Mouse (Mus musculus): ENCODE measurements at regions not wholly inside any gene's neighbourhood (a gene's known extent, or its start where the extent isn't known, plus 50 kb on each side); places are given as distances from the start of the nearest gene placed in this dataset.

DNA sequence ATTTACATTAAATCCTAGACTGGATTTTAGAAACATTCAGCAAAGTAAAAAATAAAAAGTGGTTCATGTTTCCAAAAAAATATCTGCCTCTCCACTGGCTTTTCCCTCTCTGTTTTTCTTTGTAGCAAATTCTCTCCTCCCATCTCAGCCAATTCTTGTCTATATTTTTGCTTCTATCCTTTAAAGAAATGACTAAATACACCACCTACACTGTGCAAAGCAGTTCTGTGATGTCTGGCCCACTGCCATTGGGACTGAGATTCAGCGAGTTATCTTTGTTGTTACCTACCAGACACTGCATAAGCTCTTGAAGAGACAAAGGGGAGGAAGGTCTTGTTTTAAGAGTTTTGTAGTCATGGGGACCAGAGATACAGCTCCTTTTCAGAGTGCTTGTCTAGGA, 835.8 kb upstream of the Klhl29 start:
- intact Hi-C loops (cut with DNase I) = no loop called here
- no peak for DNase-seq

GRCm38 (mm10) chr12:6189232-6189631, 813.8 kb upstream of the Klhl29 start:
- intact Hi-C loops (cut with DNase I) = no loop called here
- peak in 1 of 2 experiments; percentile 2 for DNase-seq

GRCm38 (mm10) chr12:6168795-6169194, 793.3 kb upstream of the Klhl29 start:
- no peak for DNase-seq
- intact Hi-C loops (cut with DNase I) = no loop called here

GRCm38 (mm10) chr12:6154287-6154686, 778.8 kb upstream of the Klhl29 start:
- intact Hi-C loops (cut with DNase I) = no loop called here
- no peak for DNase-seq

DNA sequence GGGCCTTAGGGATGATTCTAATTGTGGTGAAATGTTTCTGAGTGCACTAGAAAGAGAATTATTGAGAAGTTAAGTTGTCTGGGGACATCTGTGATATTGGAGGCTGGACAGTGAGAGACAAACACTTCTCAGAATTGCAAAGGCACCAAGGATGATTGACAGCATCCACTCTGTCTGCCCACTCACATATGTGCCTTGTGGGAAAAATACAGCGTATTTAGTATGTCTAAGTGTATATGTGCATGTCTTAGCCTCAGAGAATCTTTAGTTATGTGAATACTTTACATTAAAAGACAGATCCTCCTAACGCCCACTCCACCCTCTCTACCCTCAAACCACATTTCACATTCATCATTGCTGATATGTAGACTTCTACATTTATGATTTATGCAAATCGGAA, 776.0 kb upstream of the Klhl29 start:
- no peak for DNase-seq
- intact Hi-C loops (cut with DNase I) = no loop called here

GRCm38 (mm10) chr12:6132451-6132850, 757.0 kb upstream of the Klhl29 start:
- peak; percentile 5 to 16 for DNase-seq

GRCm38 (mm10) chr12:6119557-6119956, 744.1 kb upstream of the Klhl29 start:
- DNase-seq = no peak
- intact Hi-C loops (cut with DNase I) = no loop called here

More at GRCm38 (mm10) chr12:6132451-6132850, 757.0 kb upstream of the Klhl29 start:
- intact Hi-C loops (cut with DNase I) = no loop called here

GRCm38 (mm10) chr12:6115254-6115653, 739.8 kb upstream of the Klhl29 start:
- DNase-seq = no peak
- intact Hi-C loops (cut with DNase I) = no loop called here

- intact Hi-C loops (cut with DNase I) = no loop called here
- no peak for DNase-seq
These were observed 721.8 kb upstream of the Klhl29 start for GRCm38 (mm10) chr12:6097295-6097694.

DNA sequence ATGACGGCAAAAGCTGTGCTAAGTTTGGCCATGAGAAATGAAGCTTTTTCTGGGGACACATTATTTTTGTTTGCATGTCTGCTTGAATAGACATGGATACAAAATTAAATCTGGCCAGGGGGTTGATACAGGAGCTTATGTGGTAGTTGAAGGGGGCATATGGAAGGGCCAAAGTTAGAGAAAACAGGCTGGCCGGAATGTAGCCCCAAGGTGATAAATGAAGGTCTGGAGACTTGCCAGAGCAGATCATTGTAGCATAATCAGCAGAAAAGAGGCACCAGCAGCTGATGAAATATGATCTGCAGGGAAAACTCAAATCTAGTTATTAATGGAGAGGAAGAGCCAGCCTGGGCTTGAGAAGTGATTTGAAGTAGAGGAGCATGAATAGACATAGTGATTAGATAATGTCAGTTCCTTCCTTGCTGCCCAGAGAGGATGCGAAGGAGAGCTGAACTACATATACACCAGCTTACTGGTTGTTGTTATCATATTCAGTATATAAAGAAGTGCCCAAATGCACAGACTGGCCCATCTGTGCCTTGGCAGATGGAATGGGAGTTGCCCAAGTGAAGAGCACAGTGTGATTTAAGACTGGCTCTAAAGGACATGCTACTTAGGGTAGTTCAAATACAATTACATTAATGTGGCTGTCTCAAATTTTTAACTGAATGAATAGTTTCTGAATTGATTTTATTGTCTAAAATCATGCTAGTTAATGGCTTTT, 712.3 kb upstream of the Klhl29 start:
- intact Hi-C loops (cut with DNase I) = no loop called here

DNA sequence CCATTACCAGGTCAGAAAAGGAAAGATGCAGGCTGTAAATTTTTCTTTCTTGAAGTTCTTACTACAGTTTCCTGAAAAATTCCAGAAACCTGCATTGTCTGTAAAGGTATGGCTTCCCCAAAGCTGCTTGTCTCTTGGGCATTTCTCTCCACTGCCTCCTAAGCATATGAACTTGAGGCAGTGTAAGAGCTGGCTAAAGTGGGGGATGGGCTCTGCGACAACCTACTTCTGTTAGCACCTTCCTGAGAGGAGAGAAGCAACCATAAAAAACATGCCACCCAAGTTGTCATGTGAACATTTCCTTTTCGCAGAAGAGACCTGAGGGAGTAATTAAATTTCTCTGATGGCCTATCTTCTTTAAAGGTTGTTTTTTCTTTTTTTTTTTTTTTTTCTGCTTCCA, 711.6 kb upstream of the Klhl29 start:
- intact Hi-C loops (cut with DNase I) = no loop called here
- no peak for DNase-seq

More for the DNA sequence above, 712.3 kb upstream of the Klhl29 start:
- no peak for DNase-seq

DNA sequence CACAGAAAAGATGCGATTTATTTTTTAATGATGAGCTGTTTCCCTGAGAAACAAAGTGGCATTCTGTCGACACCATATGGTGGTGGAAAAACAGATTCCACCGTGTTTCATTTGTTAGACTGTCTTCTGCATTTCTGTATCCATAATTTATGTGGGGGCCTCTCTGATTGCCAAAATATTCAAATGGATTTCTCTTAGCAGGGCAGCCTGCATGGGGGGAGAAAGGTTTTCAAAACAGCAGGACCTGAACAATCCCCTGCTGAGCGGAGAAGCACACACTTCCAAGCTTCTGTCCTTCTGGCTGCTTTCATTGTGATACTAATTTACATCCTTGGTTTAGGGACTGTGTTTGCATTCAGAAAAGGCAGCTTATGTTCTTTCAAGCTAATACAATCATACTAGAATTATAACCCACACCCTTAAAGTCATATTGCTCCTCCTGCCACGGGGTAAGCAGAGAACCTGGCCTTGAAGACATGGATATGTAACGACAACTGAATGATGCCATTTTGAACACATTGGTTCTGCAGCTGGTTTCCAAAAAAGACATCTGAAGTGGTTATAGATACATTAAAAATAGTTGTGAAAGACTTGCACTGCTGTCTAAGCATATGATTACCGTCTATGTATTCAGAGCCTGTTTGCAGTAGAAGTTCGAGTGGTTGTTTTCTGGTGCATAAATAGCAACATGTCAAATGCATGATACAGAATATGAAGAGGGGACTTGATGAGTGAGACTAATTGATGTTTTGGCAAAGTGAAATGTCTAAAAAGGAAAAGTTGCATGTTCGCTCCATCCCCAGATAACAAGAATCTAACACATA, 671.6 kb upstream of the Klhl29 start:
- DNase-seq = no peak
- intact Hi-C loops (cut with DNase I) = no loop called here

GRCm38 (mm10) chr12:6046110-6046509, 670.6 kb upstream of the Klhl29 start:
- intact Hi-C loops (cut with DNase I) = no loop called here
- no peak for DNase-seq

- intact Hi-C loops (cut with DNase I) = no loop called here
- no peak for DNase-seq
These were observed 666.8 kb upstream of the Klhl29 start for GRCm38 (mm10) chr12:6042326-6042725.

GRCm38 (mm10) chr12:6024111-6024510, 648.6 kb upstream of the Klhl29 start:
- no peak for DNase-seq
- intact Hi-C loops (cut with DNase I) = no loop called here

DNA sequence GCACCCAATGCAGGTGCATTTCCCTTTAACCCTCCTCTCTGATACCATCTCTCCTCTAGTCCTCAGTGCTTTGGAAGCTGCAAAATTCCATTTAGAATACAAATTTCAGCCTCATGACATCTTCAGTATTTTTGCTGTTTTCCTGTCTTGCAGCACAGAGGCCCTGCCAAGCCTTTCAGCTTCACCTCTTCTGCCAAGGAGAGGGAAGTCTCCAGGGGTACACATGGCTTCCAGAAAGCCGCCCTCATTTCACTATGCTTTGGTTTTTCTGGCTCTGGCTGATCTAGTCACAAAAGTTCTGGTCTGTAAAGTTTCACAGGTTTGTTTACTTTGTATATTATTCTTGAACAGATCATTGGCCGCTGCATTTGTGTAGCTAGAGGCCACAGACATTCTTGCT, 647.0 kb upstream of the Klhl29 start:
- no peak for DNase-seq

GRCm38 (mm10) chr12:6000961-6001360, 625.5 kb upstream of the Klhl29 start:
- DNase-seq = no peak
- intact Hi-C loops (cut with DNase I) = no loop called here

More for the DNA sequence above, 647.0 kb upstream of the Klhl29 start:
- intact Hi-C loops (cut with DNase I) = no loop called here

DNA sequence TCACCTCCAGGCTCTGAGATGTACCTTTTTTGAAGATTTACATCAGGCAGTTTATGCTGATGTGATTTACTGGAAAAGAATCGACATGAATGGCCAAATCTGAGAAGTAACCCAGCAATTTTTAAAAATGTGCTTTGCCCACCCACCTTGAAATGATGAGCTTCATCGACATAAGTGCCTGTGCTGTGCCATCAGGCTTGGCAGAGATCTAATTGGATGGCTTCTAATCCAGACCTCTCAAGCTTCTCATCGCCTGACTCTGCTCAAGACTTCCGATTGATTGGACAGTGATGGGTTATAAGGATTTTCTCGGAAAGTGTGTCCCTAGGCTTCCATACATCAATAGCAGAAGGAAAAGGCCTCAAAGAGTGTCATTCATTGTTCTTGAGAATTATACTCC, 621.9 kb upstream of the Klhl29 start:
- DNase-seq = no peak
- intact Hi-C loops (cut with DNase I) = no loop called here

DNA sequence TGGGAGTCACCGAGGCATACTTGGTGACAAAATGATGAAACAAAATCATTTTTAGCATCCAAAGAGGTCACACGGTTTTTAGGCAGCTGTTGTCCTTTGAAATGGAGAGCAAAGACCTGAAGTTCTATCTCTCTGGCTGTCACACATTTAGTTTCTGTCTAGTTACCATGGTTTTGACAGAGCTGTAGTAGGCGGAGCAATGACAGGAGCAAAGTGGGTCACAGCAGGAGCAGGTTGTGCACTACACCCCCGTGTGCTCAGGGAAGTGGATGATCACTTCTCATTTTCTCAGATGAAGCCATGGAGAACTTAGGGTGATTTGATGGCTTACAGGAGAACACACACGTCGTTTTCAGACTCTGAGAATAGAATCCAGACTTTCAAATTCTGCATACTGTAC, 621.2 kb upstream of the Klhl29 start:
- intact Hi-C loops (cut with DNase I) = no loop called here
- DNase-seq = no peak

DNA sequence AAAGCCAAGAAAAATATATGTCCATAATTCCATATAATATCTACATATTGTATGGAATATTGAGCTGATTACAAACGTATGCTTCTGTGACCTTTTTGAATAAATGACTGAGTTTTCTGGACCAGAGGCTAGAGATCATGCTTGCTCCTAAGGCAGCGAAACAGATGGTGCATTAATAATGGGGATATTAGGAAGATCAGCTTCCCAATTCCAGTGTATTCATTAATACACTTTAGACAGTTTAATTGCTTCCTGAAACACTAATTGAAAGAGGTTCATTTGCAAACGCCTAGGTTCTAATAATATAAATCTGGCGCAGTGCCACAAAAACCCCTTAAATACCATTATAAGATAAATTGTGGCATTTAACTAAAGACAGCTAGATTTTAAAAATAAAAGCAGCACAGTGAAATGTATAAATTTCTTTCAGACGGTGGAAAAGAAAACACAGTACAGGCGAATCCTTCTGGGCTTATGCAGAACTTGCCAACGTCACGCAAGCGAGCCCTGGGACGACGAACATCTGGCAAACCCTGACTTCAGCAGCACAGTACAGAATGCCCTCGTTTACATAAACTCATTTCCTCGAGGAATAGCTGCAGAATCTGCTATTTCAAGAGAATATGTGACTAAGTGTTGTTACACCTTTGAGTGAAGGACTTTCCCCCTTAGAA, 608.6 kb upstream of the Klhl29 start:
- no peak for DNase-seq
- intact Hi-C loops (cut with DNase I) = no loop called here

GRCm38 (mm10) chr12:5982096-5982495, 606.6 kb upstream of the Klhl29 start:
- intact Hi-C loops (cut with DNase I) = no loop called here
- no peak for DNase-seq

DNA sequence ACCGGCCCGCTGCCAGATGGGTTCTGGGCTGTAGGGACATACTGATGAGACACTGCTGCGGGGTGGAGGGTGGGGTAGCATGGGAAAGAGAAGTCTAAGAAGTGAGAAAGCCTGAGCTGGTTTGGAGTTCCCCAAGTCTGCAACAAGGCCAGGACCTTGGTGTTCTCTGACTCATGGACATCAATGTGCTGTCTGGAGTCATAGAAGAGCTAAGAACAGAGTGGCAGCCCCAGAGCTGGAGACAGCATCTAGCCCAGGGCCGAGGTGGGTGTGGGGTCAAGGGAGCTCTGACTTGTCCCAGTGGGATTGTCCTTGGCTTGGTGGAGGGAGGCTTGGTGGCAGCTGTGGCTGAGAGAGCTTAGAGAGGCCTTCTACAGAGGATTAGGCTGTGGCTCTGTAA, 600.4 kb upstream of the Klhl29 start:
- no peak for DNase-seq
- intact Hi-C loops (cut with DNase I) = no loop called here

Measured in heart, postnatal 36 days (tissue).